Mouse (Mus musculus): ENCODE measurements around the gene Olfr17. TPM values are rescaled to one million over a fixed set of nuclear protein-coding genes. Genes with fewer than 3 reads are reported as not detected.
"Not testable (repeated sequence)": the region's sequence is repeated elsewhere in the genome, so short reads cannot be mapped to it uniquely, and the experiment has no call there.

The Olfr17 gene
- total RNA-seq (2021): not detected

DNA sequence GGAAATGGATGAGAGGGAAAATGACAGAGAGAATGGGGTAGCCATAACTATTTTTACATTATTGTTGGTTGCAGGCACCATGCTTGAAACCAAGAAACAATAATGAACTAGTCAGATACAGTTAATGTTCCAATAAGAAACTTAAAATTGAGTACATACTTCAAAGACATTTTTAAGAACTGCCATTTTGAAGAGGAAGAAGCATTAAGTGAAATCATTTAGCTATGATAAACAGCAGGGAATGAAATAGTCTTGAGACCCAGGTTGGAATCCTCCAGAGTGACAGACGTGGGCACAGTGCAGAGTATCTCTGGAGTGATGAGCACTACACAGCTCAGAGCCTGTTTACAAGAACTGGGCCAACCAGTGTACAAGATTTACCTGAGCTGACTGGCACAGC, at the start of gene Olfr17:
TSS of gene Olfr17 (plus strand) at position 301 of the 400 bp plus-strand sequence.
- intact Hi-C loops (cut with DNase I): no loop called here
- no peak for DNase-seq (ENCODE audit: extremely low spot score in 1 of 2, low spot score in 2 of 2)

DNA sequence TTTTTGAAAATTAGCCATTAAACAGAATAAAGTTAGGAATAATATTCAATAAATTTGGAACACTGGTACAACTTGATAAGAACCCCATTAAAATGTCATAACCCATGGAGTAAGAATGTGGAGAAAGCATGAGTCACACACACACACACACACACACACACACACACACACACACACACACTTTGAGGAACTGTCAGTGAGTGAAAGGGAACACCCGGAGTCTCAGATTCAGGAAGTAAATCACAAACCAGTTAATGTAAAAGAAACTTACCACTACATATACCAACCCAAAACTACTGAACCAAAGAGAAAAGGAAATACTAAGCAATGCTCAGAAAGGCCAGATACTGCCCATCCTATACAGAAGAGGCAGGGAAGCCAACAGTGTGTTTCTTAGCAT, 48.6 kb upstream of the Olfr17 start:
- intact Hi-C loops (cut with DNase I): no loop called here
- DNase-seq (ENCODE audit: extremely low spot score in 1 of 2, low spot score in 2 of 2): no peak

- peak; percentile 14 to 34 for DNase-seq (ENCODE audit: extremely low spot score in 1 of 2, low spot score in 2 of 2)
- intact Hi-C loops (cut with DNase I): loop anchor here (5.0 kb wide), 1 partner anchor 1229 kb away; no protein-coding TSS in a partner anchor
These were observed 47.2 kb upstream of the Olfr17 start for GRCm38 (mm10) chr7:107045833-107046232.

DNA sequence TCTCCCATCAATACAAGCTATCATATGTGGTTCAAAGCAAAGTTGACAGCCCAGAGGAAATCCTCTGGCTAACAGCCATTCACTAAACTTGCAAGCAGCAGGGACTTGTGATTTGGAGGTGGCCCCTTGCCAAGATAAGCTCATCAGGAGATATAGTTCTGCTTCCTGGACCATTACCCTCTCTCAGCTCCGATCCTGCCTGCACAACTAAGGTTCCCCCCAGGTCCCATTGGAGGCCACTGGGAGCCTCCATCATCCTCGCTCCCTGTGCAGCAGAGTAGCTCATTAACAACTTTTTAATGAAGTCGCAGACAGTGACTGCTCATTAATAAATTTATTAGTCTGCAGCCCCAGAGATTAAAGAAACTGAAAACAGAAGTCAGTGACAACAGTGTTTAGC, 45.4 kb upstream of the Olfr17 start:
- DNase-seq (ENCODE audit: extremely low spot score in 1 of 2, low spot score in 2 of 2): peak in 1 of 2 experiments; percentile 16
- intact Hi-C loops (cut with DNase I): loop anchor here (5.0 kb wide), 1 partner anchor 1230 kb away; no protein-coding TSS in a partner anchor

GRCm38 (mm10) chr7:107070681-107071080, 22.3 kb upstream of the Olfr17 start, which contains the start of gene Olfr714:
Olfr714 (plus strand) TSS chr7:107070981.
- intact Hi-C loops (cut with DNase I): no loop called here
- DNase-seq (ENCODE audit: extremely low spot score in 1 of 2, low spot score in 2 of 2): no peak

- DNase-seq (ENCODE audit: extremely low spot score in 1 of 2, low spot score in 2 of 2); intact Hi-C loops (cut with DNase I): not testable (repeated sequence)
These were observed 17.2 kb downstream of the Olfr17 start, which contains the start of gene Olfr715b for GRCm38 (mm10) chr7:107110269-107110668. Olfr715b (minus strand) TSS chr7:107110369.

GRCm38 (mm10) chr7:107130983-107131382, 38.0 kb downstream of the Olfr17 start, which contains the start of gene Olfr715:
Olfr715 (minus strand) TSS chr7:107131083.
- intact Hi-C loops (cut with DNase I); DNase-seq (ENCODE audit: extremely low spot score in 1 of 2, low spot score in 2 of 2): not testable (repeated sequence)

DNA sequence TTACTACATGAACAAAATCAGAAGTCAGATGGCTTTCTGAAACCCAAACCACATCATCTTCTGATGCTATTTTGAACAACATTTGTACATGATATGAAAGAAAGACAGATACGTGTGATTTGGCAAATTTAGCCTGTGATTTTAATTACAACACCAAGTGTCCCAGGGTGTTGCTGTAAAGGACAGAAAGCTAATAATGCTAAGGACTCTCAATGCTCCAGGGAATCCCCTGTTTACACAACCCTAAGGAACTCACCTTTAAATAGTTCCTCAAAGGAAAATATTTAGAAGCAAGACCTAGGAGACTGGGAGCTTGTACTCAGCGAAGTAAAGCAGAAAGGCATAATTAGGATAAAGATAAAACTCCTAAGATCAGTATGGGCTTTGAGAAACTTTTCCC, 45.0 kb downstream of the Olfr17 start, which contains the start of gene Olfr716:
TSS of gene Olfr716 (plus strand) at position 301 of the 400 bp plus-strand sequence.
- DNase-seq (ENCODE audit: extremely low spot score in 1 of 2, low spot score in 2 of 2); intact Hi-C loops (cut with DNase I): not testable (repeated sequence)

Other genes with a start within 250 kb of the Olfr17 start
- gene Olfr703, start 249.9 kb upstream of the Olfr17 start, total RNA-seq (2021): not detected
- not detected for gene Olfr704, start 230.0 kb upstream of the Olfr17 start, total RNA-seq (2021)
- not detected for gene Olfr705, start 216.3 kb upstream of the Olfr17 start, total RNA-seq (2021)
- gene Olfr706, start 205.1 kb upstream of the Olfr17 start, total RNA-seq (2021): not detected
- gene Olfr707, start 192.0 kb upstream of the Olfr17 start, total RNA-seq (2021): not detected
- gene Olfr1532-ps1, start 185.2 kb upstream of the Olfr17 start, total RNA-seq (2021): not detected
- gene Olfr709-ps1, start 161.0 kb upstream of the Olfr17 start, total RNA-seq (2021): not detected
- gene Olfr710, start 144.9 kb upstream of the Olfr17 start, total RNA-seq (2021): not detected
- not detected for gene Olfr6, start 129.3 kb upstream of the Olfr17 start, total RNA-seq (2021)
- not detected for gene Olfr711, start 117.8 kb upstream of the Olfr17 start, total RNA-seq (2021)
- not detected for gene Olfr2, start 87.1 kb upstream of the Olfr17 start, total RNA-seq (2021)
- not detected for gene Olfr713, start 62.0 kb upstream of the Olfr17 start, total RNA-seq (2021)
- not detected for gene Olfr714, start 22.2 kb upstream of the Olfr17 start, total RNA-seq (2021)
- gene Olfr715b, start 17.1 kb downstream of the Olfr17 start, total RNA-seq (2021): not detected
- not detected for gene Olfr715, start 37.9 kb downstream of the Olfr17 start, total RNA-seq (2021)
- gene Olfr716, start 45.1 kb downstream of the Olfr17 start, total RNA-seq (2021): not detected
- not detected for gene Nlrp14, start 73.8 kb downstream of the Olfr17 start, total RNA-seq (2021)
- gene Rbmxl2, start 116.2 kb downstream of the Olfr17 start, total RNA-seq (2021): not detected